Mouse (Mus musculus): ENCODE data around the gene Cabp7.

Cabp7 gene

GRCm38 (mm10) chr11:4704072-4704964 is 42.3 kb downstream of the Cabp7 start, which contains the start of the genes Uqcr10 and Zmat5:
Uqcr10 (minus strand) TSS chr11:4704342.
Zmat5 (plus strand) TSS chr11:4704678.
- DNase-seq (ENCODE audit: low read depth, low spot score): peak; percentile 93

GRCm38 (mm10) chr11:4703688-4704071 is 42.9 kb downstream of the Cabp7 start:
- peak; percentile 26 for DNase-seq (ENCODE audit: low read depth, low spot score)

GRCm38 (mm10) chr11:4700726-4701125 is 45.9 kb downstream of the Cabp7 start:
- no peak for DNase-seq (ENCODE audit: low read depth, low spot score)

DNA sequence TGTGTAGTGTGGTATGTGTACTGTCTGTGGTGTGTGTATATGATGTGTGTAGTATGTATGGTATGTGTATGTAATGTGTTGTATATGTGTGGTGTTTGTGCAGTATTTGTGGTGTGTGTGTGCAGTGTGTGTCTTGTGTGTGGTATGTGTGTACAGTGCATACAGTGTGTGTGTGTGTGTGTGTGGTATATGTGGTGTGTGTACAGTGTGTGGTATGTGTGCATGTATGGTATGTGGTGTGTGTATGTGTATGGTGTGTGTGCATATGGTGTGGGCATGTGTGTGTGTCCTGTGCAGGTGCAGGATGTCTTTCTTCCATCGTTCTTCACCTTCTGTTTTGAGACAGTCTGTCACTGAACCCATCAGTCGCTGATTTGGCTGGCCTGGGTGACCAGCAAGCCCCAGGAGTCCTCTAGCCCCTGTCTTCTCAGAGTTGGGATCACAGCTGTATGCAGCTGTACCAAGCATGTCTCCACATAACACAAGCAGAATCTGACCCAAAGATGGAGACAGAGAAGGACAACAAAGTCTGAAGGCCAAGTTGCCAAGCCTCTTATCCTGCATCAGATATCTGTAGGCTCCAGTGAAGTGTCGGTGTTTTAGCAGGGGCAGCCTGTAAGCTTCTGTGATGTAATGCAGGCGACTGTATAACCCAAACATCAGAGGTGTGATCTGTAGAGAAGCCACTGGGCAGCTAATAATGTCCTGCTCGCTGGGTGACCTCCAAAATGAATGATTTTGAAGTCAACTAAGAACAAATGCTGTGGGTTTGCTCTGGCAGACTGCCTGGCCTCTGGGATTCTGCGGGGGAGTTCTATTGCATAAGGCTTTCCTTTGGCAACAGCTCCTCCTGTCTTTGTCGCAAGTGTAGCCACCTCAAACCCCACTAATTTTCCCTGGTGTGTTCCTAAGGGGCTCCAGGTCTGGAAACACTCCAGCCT is 49.3 kb downstream of the Cabp7 start:
- DNase-seq (ENCODE audit: low read depth, low spot score): peak; percentile 19

DNA sequence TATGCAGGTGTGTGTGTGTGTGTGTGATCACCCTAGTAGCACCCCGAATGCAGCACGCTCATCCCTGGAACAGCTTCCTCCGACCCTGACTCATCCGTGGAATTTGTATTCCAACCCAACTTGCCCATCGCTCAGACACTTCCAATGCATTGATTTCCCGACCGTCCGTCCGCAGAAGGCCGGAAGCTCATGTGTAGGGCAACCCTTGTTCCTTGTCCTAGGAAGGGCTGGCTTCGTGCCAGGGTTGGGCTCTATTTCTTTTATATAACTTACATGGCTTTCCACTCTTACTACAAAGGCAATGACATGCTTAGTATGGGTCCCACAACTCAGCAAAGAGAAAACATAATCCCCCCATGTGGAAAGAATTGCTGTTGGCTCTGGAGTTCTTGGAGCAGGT is 54.4 kb downstream of the Cabp7 start:
- no peak for DNase-seq (ENCODE audit: low read depth, low spot score)

GRCm38 (mm10) chr11:4691213-4691612 is 55.4 kb downstream of the Cabp7 start:
- DNase-seq (ENCODE audit: low read depth, low spot score): no peak

DNA sequence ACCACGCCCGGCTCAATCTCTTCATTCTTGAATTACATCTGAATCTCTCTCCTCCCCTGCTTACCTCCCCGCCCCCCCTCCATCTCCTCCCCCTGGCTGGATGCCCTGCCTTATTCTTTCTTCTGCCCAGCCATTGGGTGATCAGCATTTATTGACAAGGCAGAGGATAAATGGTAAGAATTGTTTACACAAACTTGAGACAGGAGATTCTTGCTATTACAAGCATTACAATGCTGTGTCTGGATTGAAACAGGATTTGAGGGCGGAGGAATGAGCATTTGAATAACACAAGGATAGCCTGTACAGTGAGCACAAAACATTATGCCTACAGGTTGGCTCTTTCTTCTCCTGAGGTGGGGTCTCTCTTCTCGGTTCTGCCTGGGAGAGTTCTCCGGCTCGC is 56.2 kb downstream of the Cabp7 start:
- no peak for DNase-seq (ENCODE audit: low read depth, low spot score)

- DNase-seq (ENCODE audit: low read depth, low spot score): no peak
Measured at GRCm38 (mm10) chr11:4688632-4689380, 57.8 kb downstream of the Cabp7 start.

DNA sequence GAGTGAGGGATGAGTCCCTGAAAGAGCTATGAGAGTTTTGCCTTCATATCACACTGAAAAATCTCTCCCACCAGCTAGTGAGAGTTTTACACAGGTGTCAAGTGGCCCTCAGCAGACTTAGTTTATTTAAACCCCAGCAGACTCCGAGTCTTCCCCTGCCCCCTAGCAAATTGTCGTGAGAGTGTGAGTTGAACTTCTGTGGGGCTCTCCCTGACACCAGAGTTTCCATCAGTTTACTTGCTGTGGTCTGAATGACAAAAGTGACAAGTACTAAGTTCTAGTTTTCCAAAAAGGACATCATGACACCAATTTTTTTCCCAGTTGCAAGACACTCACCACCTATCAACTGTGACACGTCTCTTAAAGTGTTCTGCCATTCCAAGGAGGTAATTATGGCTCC is 58.7 kb downstream of the Cabp7 start:
- no peak for DNase-seq (ENCODE audit: low read depth, low spot score)

GRCm38 (mm10) chr11:4687027-4687426 is 59.6 kb downstream of the Cabp7 start:
- no peak for DNase-seq (ENCODE audit: low read depth, low spot score)
